Mouse (Mus musculus): Measurements from ENCODE around the gene Actn1. TPM values are rescaled to one million over a fixed set of nuclear protein-coding genes. Genes with fewer than 3 reads are reported as not detected.

The Actn1 gene
- total and polyA plus RNA-seq, 3 experiments = 2.7 to 13.2 (median 5.5) TPM

GRCm38 (mm10) chr12:80127191-80127762, 132.9 kb downstream of the Actn1 start:
- Histone ChIP-seq H3K27ac (ENCODE audit: insufficient read depth, low read depth) (no peak overlapping the region), H3K4me2 (ENCODE audit: insufficient read depth, low read depth, poor library complexity, severe bottlenecking) (no peak overlapping the region), H3K79me2 (replicated peaks; ENCODE audit: control insufficient read depth, extremely low read depth, insufficient read depth, poor library complexity, severe bottlenecking) (0 out of 2 replicates have a peak, but pooled peaks cover 4% of the 10 kb centered on the region), H3K4me3 (replicated peaks in 1 of 3; ENCODE audit: low read depth in 2 of 3, low read length in 2 of 3, poor library complexity in 1 of 3) (no peak overlapping the region), H3K27me3 (replicated peaks) (no peaks in the 10 kb centered on the region), H3K9me3 (replicated peaks; ENCODE audit: low read length) (no peaks in the 10 kb centered on the region), H3K4me1 (ENCODE audit: control insufficient read depth in 1 of 2, insufficient read depth in 2 of 2) (peaks cover 14 to 65% of the 10 kb centered on the region in 2 experiments), H3K36me3 (replicated peaks in 1 of 2; ENCODE audit: control insufficient read depth in 1 of 2, insufficient read depth in 1 of 2, low read length in 1 of 2) (peaks cover 28 to 62% of the 10 kb centered on the region in 2 experiments), H3K9ac (ENCODE audit: insufficient read depth, low read depth) (no peak overlapping the region)
- DNase-seq (ENCODE audit: extremely low read depth) = no peak
- TF ChIP-seq EP300 (IDR thresholded peaks at IDR 0.05; ENCODE audit: low read length) (no peak), HCFC1 (IDR thresholded peaks at IDR 0.05; ENCODE audit: low read depth, low read length) (no peak), TCF12 (IDR thresholded peaks at IDR 0.05; ENCODE audit: low read depth, low read length) (no peak), CTCF (conservative IDR thresholded peaks at IDR 0.05 in 1 of 2, IDR thresholded peaks at IDR 0.05 in 1 of 2; ENCODE audit: low read depth in 2 of 2, low read length in 2 of 2) (no peak), MXI1 (IDR thresholded peaks at IDR 0.05; ENCODE audit: low read depth, low read length) (no peak), GABPA (IDR thresholded peaks at IDR 0.05; ENCODE audit: insufficient replicate concordance, low read depth, low read length) (no peak)
- in situ Hi-C loops (cut with MboI; ENCODE audit: low pct_ligation_motif_present, low pct_unique_long_range_greater_than_20kb, low sequenced_read_pairs) (no loop called here), dilution Hi-C loops (cut with MboI; ENCODE audit: extremely low pct_ligation_motif_present, extremely low pct_unique_long_range_greater_than_20kb, low sequenced_read_pairs) (no loop called here)

GRCm38 (mm10) chr12:80125316-80125715, 134.9 kb downstream of the Actn1 start:
- Histone ChIP-seq H3K36me3 (replicated peaks in 1 of 2; ENCODE audit: control insufficient read depth in 1 of 2, insufficient read depth in 1 of 2, low read length in 1 of 2) (peaks cover 36 to 77% of the 10 kb centered on the region in 2 experiments), H3K9ac (ENCODE audit: insufficient read depth, low read depth) (no peak overlapping the region), H3K9me3 (replicated peaks; ENCODE audit: low read length) (peaks cover 4% of the 10 kb centered on the region), H3K4me2 (ENCODE audit: insufficient read depth, low read depth, poor library complexity, severe bottlenecking) (no peak overlapping the region), H3K4me3 (replicated peaks in 1 of 3; ENCODE audit: low read depth in 2 of 3, low read length in 2 of 3, poor library complexity in 1 of 3) (no peak overlapping the region), H3K79me2 (replicated peaks; ENCODE audit: control insufficient read depth, extremely low read depth, insufficient read depth, poor library complexity, severe bottlenecking) (peaks cover 15% of the 10 kb centered on the region), H3K27me3 (replicated peaks) (no peaks in the 10 kb centered on the region), H3K4me1 (ENCODE audit: control insufficient read depth in 1 of 2, insufficient read depth in 2 of 2) (peaks cover 17 to 75% of the 10 kb centered on the region in 2 experiments), H3K27ac (ENCODE audit: insufficient read depth, low read depth) (no peak overlapping the region)
- dilution Hi-C loops (cut with MboI; ENCODE audit: extremely low pct_ligation_motif_present, extremely low pct_unique_long_range_greater_than_20kb, low sequenced_read_pairs) = no loop called here
- DNase-seq (ENCODE audit: extremely low read depth) = no peak
- in situ Hi-C loops (cut with MboI; ENCODE audit: low pct_ligation_motif_present, low pct_unique_long_range_greater_than_20kb, low sequenced_read_pairs) = no loop called here
- TF ChIP-seq CHD1 (IDR thresholded peaks at IDR 0.05; ENCODE audit: low read depth, low read length) (no peak), POLR2A (IDR thresholded peaks at IDR 0.05; ENCODE audit: low read depth, low read length) (no peak), MAX (IDR thresholded peaks at IDR 0.05; ENCODE audit: low read length) (no peak), SIN3A (IDR thresholded peaks at IDR 0.05; ENCODE audit: low read length) (no peak), MXI1 (IDR thresholded peaks at IDR 0.05; ENCODE audit: low read depth, low read length) (no peak), EP300 (IDR thresholded peaks at IDR 0.05; ENCODE audit: low read length) (no peak)

GRCm38 (mm10) chr12:80124756-80125155, 135.4 kb downstream of the Actn1 start:
- no peak overlapping the region for H3K9ac ChIP-seq (ENCODE audit: insufficient read depth, low read depth)
- in situ Hi-C loops (cut with MboI; ENCODE audit: low pct_ligation_motif_present, low pct_unique_long_range_greater_than_20kb, low sequenced_read_pairs) (loop anchor here (25.0 kb wide), 1 partner anchor 287 kb away; no protein-coding TSS in a partner anchor), dilution Hi-C loops (cut with MboI; ENCODE audit: extremely low pct_ligation_motif_present, extremely low pct_unique_long_range_greater_than_20kb, low sequenced_read_pairs) (no loop called here)
- no peak overlapping the region for H3K27ac ChIP-seq (ENCODE audit: insufficient read depth, low read depth)
- H3K79me2 ChIP-seq (replicated peaks; ENCODE audit: control insufficient read depth, extremely low read depth, insufficient read depth, poor library complexity, severe bottlenecking) = peaks cover 15% of the 10 kb centered on the region
- peaks cover 40 to 82% of the 10 kb centered on the region in 2 experiments for H3K36me3 ChIP-seq (replicated peaks in 1 of 2; ENCODE audit: control insufficient read depth in 1 of 2, insufficient read depth in 1 of 2, low read length in 1 of 2)
- H3K4me1 ChIP-seq (ENCODE audit: control insufficient read depth in 1 of 2, insufficient read depth in 2 of 2) = peaks cover 14 to 70% of the 10 kb centered on the region in 2 experiments
- H3K4me3 ChIP-seq (replicated peaks in 1 of 3; ENCODE audit: low read depth in 2 of 3, low read length in 2 of 3, poor library complexity in 1 of 3) = no peak overlapping the region
- no peak for DNase-seq (ENCODE audit: extremely low read depth)
- H3K9me3 ChIP-seq (replicated peaks; ENCODE audit: low read length) = peaks cover 9% of the 10 kb centered on the region
- no peak overlapping the region for H3K4me2 ChIP-seq (ENCODE audit: insufficient read depth, low read depth, poor library complexity, severe bottlenecking)
- TF ChIP-seq POLR2A (IDR thresholded peaks at IDR 0.05; ENCODE audit: low read depth, low read length) (no peak), CTCF (conservative IDR thresholded peaks at IDR 0.05 in 1 of 2, IDR thresholded peaks at IDR 0.05 in 1 of 2; ENCODE audit: low read depth in 2 of 2, low read length in 2 of 2) (no peak), SIN3A (IDR thresholded peaks at IDR 0.05; ENCODE audit: low read length) (no peak), PAX5 (IDR thresholded peaks at IDR 0.05; ENCODE audit: low read length) (no peak), ZC3H11A (IDR thresholded peaks at IDR 0.05; ENCODE audit: low read depth, low read length) (no peak), RAD21 (IDR thresholded peaks at IDR 0.05; ENCODE audit: low read depth, low read length) (no peak), E2F4 (IDR thresholded peaks at IDR 0.05; ENCODE audit: insufficient replicate concordance, low read depth, low read length) (no peak), RCOR1 (conservative IDR thresholded peaks at IDR 0.05; ENCODE audit: low read depth, low read length) (no peak), ZNF384 (IDR thresholded peaks at IDR 0.05; ENCODE audit: low read depth, low read length) (no peak), KAT2A (IDR thresholded peaks at IDR 0.05; ENCODE audit: insufficient replicate concordance, low read length) (no peak), EP300 (IDR thresholded peaks at IDR 0.05; ENCODE audit: low read length) (no peak), HCFC1 (IDR thresholded peaks at IDR 0.05; ENCODE audit: low read depth, low read length) (no peak), JUN (IDR thresholded peaks at IDR 0.05; ENCODE audit: insufficient read depth, low read depth, low read length) (no peak), ETS1 (conservative IDR thresholded peaks at IDR 0.05; ENCODE audit: low read depth, low read length) (no peak), IRF4 (IDR thresholded peaks at IDR 0.05; ENCODE audit: low read depth, low read length) (no peak), JUND (conservative IDR thresholded peaks at IDR 0.05; ENCODE audit: low read depth, low read length) (no peak), MAX (IDR thresholded peaks at IDR 0.05; ENCODE audit: low read length) (no peak)
- H3K27me3 ChIP-seq (replicated peaks) = no peaks in the 10 kb centered on the region
